Mouse (Mus musculus) spleen, adult 2 months (tissue): ENCODE results near the gene Sema6d.

Experiments
- CTCF ChIP-seq: fragments of 200-500 bp; IDR thresholded peaks from 2 replicates; pipeline ENCODE4 v1.5.1; 2011; ENCODE audit warnings: mild to moderate bottlenecking, inconsistent platforms; ENCODE audit not compliant: insufficient read depth, insufficient read length, insufficient replicate concordance; ENCODE audit errors: extremely low read depth
- POLR2A ChIP-seq: fragments of 200-500 bp; IDR thresholded peaks from 2 replicates; pipeline ENCODE4 v1.6.1; 2011; ENCODE audit warnings: low read depth, low read length, inconsistent platforms

DNA sequence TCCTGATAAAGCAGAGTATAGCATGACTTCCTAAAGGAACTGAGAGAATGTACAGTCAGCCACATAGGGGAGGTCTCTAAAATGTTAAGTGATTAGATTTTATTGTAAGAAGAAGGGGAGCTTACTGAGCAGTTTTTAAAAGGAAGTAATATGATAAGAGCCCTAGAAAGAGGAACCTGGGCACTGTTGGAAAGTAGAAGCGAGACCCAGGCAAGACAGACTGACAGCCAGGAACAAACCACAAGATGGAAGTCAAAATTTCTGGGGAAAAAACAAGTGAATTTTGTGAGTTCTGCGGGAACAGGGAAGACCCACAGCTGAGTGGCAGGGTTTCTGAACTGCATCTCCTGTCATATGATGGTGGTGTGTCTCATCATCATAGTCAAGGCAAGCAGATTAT is 486.3 kb downstream of the Sema6d start:
- no peak for TF ChIP-seq POLR2A
- no peak for TF ChIP-seq CTCF
